Mouse (Mus musculus) spleen, postnatal 10 days (tissue): Measurements from ENCODE around the gene Ccdc50.
A peak's percentile ranks its signal among the peaks of the same experiment; 100 is the strongest.

Source experiments
- DNase-seq, 2 experiments: peaks; one replicate each; pipeline ENCODE4 v3.0.0; 2021 to 2022; ENCODE audit warnings: low spot score in 2 of 2

Gene Ccdc50

DNA sequence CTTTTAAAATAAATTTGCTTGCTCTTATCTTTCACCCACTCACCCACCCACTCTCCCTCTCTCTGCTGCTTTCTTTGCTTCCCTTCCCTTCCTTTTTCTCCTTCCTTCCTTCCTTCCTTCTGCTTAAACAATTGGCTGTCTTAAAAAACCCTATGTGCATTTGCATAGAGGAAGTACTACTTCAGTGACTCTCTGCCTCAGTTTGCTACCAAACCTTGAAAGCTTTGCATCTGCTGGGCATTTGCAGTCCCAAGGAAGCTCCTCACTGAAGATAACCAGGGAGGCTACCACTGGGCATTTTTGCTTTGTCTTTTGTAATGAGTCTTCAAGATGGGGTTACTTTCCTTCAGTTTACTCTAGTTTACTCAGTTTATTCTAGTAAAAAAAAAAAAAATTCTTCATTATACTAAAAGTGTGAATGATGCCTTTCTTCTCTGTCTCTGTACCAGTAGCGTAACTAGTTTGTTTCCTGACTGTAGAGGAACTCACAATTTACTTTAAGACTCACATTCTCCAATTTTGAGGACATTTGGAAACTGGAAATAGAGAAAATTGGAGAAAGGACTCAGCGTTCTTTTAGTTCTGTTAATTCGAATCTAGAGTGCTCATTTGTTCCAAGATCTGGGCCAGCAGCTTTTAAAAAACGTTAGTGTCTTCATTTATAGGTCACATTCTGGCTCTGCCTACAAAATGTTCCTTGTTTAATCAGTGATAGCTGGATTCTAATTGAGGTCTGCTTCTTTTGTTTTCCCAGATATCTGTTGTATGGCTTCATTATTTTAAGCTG is 6.8 kb downstream of the Ccdc50 start:
- no peak for DNase-seq

DNA sequence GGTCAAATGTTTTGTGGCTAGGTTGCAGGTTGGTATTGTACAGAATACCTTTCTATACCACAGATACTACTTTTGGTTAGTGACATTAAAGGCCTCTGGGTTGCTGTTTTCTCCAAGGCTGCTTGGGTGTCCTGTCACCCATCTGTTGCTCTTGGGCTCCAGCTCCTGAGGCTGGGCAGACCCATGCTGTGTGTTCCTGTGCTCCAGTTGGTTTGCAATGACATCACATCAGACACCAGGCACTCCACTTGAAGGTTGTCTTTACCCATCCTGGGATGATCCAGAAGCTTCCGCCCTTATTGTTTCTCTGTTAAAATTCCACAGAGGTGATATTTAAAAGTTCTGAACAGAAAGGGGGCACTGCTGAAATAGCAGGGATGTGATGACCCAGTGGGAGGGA is 8.3 kb downstream of the Ccdc50 start:
- DNase-seq: no peak

DNA sequence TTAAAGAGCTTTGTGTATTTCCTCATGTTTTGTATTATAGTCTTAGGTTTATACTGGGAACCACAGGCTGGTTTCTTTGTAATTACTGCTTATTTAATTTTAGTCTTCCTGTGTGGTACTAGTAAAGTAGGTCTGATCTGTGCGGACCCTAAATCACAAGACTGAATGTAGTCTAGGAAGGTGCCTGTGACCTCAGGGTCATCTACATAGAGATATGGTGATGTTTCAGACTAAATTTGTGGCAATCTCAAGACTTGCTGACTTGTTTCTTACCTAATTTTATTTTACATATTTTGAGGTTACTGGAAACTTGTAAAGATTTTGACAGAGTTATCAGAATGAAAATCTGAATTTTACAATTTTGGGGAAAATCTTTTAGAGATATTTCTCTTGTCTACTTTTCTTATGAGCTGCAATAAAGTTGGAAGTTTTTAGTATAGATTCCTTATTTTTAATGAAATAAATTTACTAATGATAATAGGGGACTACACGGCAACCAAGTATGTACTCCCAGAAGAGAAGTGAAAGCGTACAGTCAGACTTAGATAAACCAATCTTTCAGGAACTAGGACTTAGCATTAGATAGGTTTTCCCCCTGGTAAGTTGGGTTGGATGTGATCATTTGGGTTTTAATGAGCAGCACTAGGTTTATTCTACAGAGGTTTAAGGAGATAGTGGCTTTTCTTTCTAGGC is 10.5 kb downstream of the Ccdc50 start:
- DNase-seq: no peak

DNA sequence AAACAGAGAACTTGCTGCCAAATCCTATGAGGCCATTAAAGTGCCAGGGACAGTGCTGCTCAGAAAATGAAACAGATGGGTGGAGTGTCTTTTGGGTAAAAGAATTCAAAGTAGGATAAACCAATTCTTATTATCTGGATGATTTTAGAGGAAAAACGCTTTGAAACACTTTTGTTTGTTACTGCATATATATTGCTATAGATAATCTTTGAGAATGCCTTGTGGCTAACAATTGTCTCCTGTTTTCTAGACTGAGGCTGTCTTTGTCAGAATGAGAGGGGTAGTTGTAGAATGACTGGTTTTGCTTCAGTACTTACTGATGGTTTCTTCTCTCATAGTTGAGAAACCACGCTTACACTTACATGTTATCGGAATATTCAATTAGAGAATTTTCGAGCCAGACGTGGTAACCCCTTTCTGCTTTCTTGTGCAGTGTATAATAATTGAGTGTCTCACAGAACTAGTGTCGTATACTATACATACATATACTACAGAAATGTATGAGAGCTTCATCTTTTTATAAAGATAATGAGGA is 11.1 kb downstream of the Ccdc50 start:
- no peak for DNase-seq

DNA sequence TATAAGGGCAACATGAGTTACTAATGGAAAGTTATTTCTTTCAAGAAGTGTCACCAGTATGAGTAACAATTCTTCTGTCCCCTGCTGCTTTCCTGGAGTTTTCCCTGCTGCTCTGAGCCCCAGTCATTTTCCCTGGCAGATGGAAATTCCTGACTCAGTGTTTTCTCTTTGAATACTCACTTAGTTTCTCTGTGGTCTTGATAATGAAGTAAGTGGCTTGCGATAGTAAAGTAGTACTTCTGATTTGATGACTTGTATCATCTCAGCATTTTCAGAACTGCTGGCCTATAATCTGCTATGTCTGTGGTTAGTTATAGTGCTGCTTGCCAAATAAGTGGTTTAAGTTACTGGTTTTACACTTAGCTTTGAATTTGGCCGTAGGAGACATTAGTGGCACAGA is 12.9 kb downstream of the Ccdc50 start:
- DNase-seq: no peak

DNA sequence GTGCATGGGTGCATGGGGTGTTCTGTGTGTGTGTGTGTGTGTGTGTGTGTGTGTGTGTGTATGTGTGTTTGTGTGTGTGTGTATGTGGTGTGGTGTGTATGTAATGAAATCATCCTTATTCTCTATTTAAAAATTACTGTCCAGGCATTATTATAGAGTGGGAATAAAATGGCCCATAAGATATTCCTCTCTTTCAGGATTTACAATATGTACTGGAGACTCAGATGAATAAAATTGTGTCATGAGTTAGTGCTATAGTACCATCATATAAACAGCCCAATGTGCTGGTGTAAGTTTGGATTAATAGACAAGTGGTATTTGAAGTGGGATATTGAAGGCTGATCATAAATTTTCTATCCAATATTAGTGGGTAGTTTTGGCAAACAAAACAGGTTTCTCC is 15.4 kb downstream of the Ccdc50 start:
- DNase-seq: no peak

DNA sequence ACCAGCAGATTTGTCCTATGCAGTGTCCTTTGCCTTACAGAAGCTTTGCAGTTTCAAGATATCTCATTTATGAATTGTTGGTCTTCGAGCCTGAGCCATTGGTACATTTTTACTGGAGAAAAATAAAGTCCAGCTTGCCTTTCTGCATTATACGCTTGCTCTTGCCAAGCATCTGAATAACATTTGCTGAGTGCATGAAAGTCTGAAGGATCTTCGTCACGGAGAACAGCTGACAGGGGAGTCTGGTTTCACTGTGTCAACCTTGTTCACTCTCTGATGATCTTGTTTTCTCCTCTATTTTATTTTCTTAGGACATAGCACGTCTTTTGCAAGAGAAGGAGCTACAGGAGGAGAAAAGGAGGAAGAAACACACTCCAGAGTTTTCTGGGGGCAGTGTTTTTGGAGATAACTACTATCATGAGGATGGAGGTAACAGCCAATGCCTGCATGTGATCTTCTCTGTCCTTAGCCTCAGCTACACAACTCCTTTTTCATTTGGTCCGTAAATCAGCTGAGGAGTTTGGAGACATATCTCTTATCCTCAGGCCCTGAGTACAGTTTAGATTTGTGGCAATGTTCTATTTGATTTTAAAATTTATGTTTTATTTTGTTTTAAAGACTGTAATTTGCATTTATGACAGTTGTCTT is 28.4 kb downstream of the Ccdc50 start:
- DNase-seq: no peak

DNA sequence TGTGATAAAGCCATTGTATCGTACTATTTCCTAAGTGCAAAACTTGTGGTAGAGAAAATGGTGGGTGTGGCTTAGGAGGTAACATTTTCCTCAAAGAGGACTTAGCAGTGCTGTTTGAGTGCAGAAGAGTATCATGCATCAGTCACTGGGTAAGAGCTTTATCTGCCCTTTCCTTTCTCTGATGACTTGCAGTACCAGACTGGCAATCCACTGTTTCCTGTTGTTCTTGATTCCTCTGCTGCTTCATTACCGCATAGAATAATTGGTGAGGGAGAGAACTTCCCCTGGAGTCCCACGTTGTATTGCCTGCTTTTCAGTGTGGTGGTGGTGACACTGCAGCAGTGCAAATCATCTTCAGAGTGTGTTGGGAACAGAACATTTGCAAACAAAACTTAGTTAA is 29.0 kb downstream of the Ccdc50 start:
- no peak for DNase-seq

DNA sequence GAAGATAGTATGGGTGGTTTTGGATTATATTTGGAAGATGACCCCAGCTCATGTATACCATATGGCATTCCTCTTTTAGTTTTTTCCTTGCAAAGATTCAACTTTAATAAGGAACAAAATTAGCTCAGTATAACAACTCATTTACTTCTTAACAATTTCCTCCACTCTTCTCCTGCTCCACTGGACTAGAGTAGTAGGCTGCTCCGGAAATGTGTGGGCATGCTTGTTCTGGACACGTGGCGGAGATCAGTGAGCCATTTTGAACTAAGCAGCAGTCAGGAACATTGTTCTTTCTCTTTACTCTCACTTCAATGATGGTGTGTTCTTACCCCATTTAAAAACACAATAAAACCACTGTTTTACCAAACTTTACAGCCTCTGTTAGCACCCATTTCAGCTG is 32.3 kb downstream of the Ccdc50 start:
- DNase-seq: no peak

DNA sequence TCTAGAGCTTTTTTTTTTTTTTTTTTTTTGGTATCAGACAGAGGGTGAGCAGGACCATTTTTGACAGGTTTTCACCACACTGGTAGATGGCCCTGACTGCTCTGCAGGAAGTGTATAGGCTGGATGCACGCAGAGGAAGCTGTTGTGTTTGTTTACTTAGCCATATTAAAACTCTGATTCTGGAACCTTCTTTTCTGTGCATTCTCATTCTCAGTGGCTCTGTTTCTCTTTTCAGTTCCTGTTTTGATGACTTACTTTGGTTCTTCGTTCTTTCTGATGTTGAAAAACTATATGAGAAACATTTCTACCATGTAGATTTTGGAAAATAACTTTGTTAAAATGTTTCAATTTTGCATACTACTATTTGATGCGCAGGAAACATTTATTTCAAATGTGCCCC is 46.4 kb downstream of the Ccdc50 start:
- DNase-seq: no peak

DNA sequence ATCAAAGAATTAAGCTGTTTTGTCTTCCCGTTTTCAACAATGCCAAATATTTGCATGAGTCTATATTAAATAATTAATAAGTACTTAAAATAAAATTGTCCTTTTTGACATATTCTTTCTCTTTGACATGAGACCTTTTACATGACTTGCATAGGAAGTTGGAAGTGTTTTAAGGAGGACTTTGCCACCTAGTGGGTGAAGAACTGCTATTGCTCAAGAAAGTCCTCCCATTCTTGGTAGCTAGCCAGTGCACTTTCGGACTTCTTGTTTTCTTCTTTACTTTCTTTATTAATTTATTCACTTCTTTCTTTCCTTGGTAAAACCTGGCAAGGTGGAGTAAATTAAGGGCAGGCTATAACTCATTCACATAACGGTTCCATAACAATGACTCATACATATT is 55.3 kb downstream of the Ccdc50 start:
- DNase-seq: no peak

DNA sequence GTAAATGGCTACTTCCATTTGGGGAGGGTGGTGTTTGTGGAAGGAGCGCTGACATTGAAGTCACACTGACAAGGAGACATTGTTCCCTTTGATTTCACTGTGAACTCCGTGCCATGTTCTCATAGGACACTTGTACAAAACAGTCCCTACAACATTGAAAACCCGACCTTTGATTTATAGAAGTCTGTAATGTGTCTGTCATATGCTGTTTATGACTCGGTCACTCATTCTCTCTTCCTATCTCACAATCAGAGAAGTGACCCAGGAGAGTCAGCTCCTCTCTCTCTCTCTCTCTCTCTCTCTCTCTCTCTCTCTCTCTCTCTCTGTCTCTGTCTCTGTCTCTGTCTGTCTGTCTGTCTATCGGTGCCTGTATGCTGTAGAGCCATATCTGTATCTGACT is 60.7 kb downstream of the Ccdc50 start:
- no peak for DNase-seq

DNA sequence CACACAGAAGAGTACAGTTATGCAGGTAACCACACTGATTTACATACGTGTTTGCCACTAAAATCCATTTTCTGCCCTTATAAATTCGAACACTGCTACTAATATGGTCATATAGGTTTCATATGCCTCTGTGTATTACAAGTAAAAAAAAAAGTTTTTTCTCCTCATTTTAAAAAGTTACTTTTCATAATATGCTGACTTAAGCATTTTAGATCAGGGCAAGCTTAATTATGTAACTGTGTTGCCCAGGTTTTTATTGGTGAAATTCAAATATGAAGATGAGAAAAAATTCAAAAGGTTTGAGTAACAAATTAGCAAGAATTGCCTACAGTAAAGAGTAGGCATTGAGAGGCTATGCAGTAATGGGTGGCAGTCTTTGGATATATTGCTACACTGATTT is 62.0 kb downstream of the Ccdc50 start:
- DNase-seq: no peak

DNA sequence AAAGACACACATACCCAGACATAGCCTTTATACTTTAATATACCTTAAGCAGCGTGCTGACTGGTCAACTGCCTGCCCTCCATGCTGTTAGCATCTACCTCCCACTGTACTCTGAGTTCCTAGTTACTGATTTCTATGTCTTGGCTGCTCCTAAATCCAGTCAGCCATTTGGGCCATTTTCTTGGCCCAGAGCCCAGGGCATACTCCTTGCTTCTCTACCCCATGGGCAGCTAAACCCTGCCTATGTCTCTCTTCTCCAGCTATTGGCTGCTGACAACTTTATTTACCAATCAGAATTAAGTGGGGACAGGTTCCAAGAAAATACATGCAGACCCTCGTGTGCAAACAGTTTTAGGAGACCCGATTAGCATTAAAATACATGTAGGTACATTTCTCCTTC is 64.7 kb downstream of the Ccdc50 start:
- DNase-seq: no peak

DNA sequence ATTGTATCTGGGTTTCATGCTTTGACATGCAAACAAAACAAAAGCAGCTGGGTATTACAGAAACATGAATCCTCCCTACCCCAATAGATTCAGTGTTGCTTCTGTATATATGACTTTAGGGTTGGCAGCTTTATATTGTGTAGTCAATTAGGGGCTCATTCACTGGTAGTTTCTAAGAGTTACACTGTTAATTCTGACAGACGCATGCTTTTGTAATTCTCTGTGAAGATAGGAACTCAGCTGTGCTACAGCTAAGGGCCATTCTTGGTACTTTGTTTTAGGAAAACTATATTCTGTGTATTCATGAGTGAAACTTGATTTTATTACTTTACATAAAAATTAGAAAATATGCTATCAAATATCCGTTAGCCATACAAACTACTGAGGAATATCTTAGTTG is 65.2 kb downstream of the Ccdc50 start:
- DNase-seq: no peak

DNA sequence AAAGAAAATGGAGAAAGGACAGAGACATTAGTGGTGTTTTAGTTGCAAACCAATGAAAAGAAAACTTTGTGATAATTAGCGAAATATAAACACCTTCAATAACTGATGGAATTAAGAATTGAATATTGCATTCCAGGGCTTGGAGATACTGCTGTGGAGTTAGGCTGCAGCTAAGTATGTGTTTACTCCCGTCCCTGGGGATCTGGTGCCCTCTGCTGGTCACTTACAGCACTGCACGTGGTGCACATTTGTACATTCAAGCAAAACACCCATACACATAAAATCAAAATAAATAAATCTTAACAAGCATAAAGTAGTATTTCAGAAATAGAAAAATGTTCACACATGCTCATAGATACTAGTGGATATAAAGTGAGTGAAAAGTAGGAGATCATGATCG is 68.6 kb downstream of the Ccdc50 start:
- peak; percentile 52 to 83 for DNase-seq

DNA sequence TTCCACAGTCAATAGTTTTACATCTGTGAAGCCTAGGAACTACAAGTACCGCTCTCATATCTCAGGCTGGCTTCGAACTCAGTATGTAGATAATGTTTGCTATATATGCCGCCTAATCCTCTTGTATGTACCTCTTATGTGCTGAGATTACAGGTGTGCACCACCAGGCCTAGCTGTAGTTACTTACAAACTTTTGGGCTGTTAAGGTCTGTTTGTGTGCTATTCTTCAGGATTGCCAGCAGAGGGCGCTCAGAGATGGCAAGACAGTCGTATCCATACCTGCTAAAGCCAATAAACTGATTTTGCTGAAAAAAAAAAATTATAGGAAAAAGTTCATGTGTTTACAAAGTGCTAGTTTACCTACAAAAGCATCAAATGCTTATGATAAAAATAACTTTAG is 80.1 kb downstream of the Ccdc50 start:
- DNase-seq: peak in 1 of 2 experiments; percentile 35

DNA sequence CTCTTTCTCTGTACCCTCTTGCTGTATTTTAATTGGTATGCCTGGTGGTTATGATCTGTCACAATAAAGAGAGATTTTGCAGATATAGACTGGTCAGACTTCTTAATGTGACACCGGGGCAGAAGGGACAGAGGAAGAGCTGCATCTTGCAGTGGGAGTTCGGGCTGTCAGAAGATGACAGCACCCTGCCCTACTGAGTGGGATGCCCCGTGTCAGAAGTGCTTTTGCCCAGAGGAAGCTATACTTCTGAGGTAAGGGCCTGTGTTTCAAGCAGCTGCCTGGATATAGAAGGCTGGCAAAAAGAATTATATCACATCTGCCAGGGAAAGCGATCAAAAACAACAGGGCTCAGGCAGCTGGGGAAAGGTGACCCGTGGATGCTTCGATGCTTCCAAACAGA is 82.7 kb downstream of the Ccdc50 start:
- DNase-seq: no peak

DNA sequence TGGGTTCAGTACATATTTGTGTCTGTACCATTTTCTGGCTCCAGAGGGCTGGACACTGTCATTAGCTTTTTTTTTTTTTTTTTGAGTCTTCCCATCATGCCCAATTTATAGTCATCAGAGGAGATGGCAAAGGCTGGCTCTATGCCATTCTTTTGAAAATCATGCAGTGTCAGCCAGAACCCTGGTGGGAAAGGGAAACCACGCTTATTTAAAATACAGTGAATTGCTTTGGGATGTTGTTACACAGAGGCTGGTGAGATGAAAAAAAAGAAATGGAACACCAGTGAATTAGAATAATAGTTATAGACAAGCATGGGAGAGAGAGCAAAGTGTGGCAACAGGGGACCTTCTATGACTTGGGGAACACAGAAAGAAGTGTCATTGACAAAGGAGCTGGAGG is 95.2 kb downstream of the Ccdc50 start:
- DNase-seq: no peak
